Comparison of ENCODE assay signal across 8 mouse cellular contexts in genomic region chr6:124759259-124759658, GRCm38 (mm10). TPM values are rescaled to one million over a fixed set of nuclear protein-coding genes. Genes with fewer than 3 reads are reported as not detected.
DNase-seq lines count a peak whose midpoint lies in the region; ATAC-seq and TF ChIP-seq lines count a peak whose summit lies in the region.

No protein-coding gene starts in this region.

- no peak overlapping the region for H3K9ac ChIP-seq in forebrain, embryonic 15.5 days (replicated peaks)

- no peaks in the 10 kb centered on the region for H3K36me3 ChIP-seq in forebrain, embryonic 15.5 days

- ATAC-seq in forebrain, embryonic 15.5 days (replicated peaks), result no peak

- intact Hi-C loops in heart, postnatal 36 days (cut with DNase I), result loop anchor here (1.0 to 10.0 kb wide), 7 partner anchors 46 to 344 kb away; partner anchors contain the start of genes C1ra, C1rb, Emg1 and Pex5

- peaks cover 36% of the 10 kb centered on the region for H3K4me1 ChIP-seq in forebrain, embryonic 15.5 days

- no peak overlapping the region for H3K4me3 ChIP-seq in forebrain, embryonic 15.5 days
- H3K4me3 ChIP-seq in layer of hippocampus, adult 2 months, result peak overlapping the region; percentile 1; the same call in 1 of the 2 replicates

- peak overlapping the region; percentile 96 for H3K27ac ChIP-seq in forebrain, embryonic 15.5 days (replicated peaks)
- peak overlapping the region; percentile 94 for H3K27ac ChIP-seq in layer of hippocampus, adult 2 months

- no peak overlapping the region for H3K4me2 ChIP-seq in forebrain, embryonic 15.5 days (replicated peaks)

- WGBS in forebrain, embryonic 15.5 days, result 0% methylated on average over 5 of the region's 5 CpGs

- peak; percentile 73 for DNase-seq in MEL-GATA-1-ER (ENCODE audit: extremely low read depth, low read depth)
- DNase-seq in cerebellum, adult 11-12 months, result peak; percentile 87
- DNase-seq in heart, postnatal 36 days, result peak; percentile 86
- peak; percentile 82 to 86 for DNase-seq in layer of hippocampus, adult 2 months (ENCODE audit: low spot score in 2 of 2)
- DNase-seq in lung, postnatal 10 days, result peak; percentile 92
- DNase-seq in retina, postnatal 1 day, result peak; percentile 89
- peak; percentile 92 for DNase-seq in thymus, postnatal 4 days

- H3K27me3 ChIP-seq in forebrain, embryonic 15.5 days, result no peaks in the 10 kb centered on the region

- TF ChIP-seq CTCF in layer of hippocampus, adult 2 months (conservative IDR thresholded peaks at IDR 0.05), result peak; percentile 96

- no peaks in the 10 kb centered on the region for H3K9me3 ChIP-seq in forebrain, embryonic 15.5 days

RNA-seq across cellular contexts. Expression of gene Atn1, which starts 2.9 kb away (rescaled TPM):
- 22.3 and 24.5 TPM in 2 replicates for polyA plus RNA-seq in forebrain, embryonic 15.5 days (2015; fragmentation: Nextera tagmentation; extraction: Ambion mirVana)
- total RNA-seq in heart, postnatal 36 days (2021), result 10 to 100 TPM; 41.0 to 46.4 TPM
- 100 to 1,000 TPM; 159 to 164 TPM for total RNA-seq in layer of hippocampus, adult 2 months (2021)

RNA-seq across cellular contexts. Expression of gene Gm45234, which starts 3.4 kb away (rescaled TPM):
- not detected in 2 replicates for polyA plus RNA-seq in forebrain, embryonic 15.5 days (2015; fragmentation: Nextera tagmentation; extraction: Ambion mirVana)
- under 1 TPM in 1 of 2 experiments, not detected in 1; 0.41 TPM for total RNA-seq in heart, postnatal 36 days (2021)
- not detected for total RNA-seq in layer of hippocampus, adult 2 months (2021)

RNA-seq across cellular contexts. Expression of gene Eno2, which starts 10.2 kb away (rescaled TPM):
- 40.1 and 44.2 TPM in 2 replicates for polyA plus RNA-seq in forebrain, embryonic 15.5 days (2015; fragmentation: Nextera tagmentation; extraction: Ambion mirVana)
- total RNA-seq in heart, postnatal 36 days (2021), result 1 to 10 TPM; 2.2 to 2.9 TPM
- 1,000 to 10,000 TPM in 1 of 2 experiments, 100 to 1,000 TPM in 1; 981 to 1,025 TPM for total RNA-seq in layer of hippocampus, adult 2 months (2021)

RNA-seq across cellular contexts. Expression of gene Grcc10, which starts 18.1 kb away (rescaled TPM):
- 652 and 676 TPM in 2 replicates for polyA plus RNA-seq in forebrain, embryonic 15.5 days (2015; fragmentation: Nextera tagmentation; extraction: Ambion mirVana)
- total RNA-seq in heart, postnatal 36 days (2021), result 100 to 1,000 TPM; 285 to 321 TPM
- 100 to 1,000 TPM; 295 to 339 TPM for total RNA-seq in layer of hippocampus, adult 2 months (2021)

RNA-seq across cellular contexts. Expression of gene Lrrc23, which starts 20.3 kb away (rescaled TPM):
- 3.7 and 4.8 TPM in 2 replicates for polyA plus RNA-seq in forebrain, embryonic 15.5 days (2015; fragmentation: Nextera tagmentation; extraction: Ambion mirVana)
- not detected for total RNA-seq in heart, postnatal 36 days (2021)
- 1 to 10 TPM; 1.4 to 1.6 TPM for total RNA-seq in layer of hippocampus, adult 2 months (2021)

Comparison
In these comparisons a context has a peak if more than half of its experiments do, and no peak if none do; other contexts are left out.
1. RNA of gene Eno2, which starts 10.2 kb away (total RNA-seq): 981 to 1,025 TPM in layer of hippocampus, adult 2 months; 2.2 to 2.9 TPM in heart, postnatal 36 days; every median in the first group is over 100 times any median in the second.
2. Peak in every context shown above with its lines, with median percentiles within 50 percentile points of each other: DNase-seq.